In genomic region chr5:123235731-123236130, GRCm38 (mm10) we compare ENCODE assay signal across 9 mouse cellular contexts. TPM values are rescaled to one million over a fixed set of nuclear protein-coding genes. Genes with fewer than 3 reads are reported as not detected.
A peak's percentile ranks its signal among the peaks of the same experiment; 100 is the strongest.
DNase-seq lines count a peak whose midpoint lies in the region; ATAC-seq and TF ChIP-seq lines count a peak whose summit lies in the region.
"Had no signal": no experiment of that assay in that cellular context is flagged by ENCODE, and none has a peak within 500 bp of the region (broad histone marks: within the 10 kb centered on the region; RNA-seq: fewer than 3 reads in every experiment).

No protein-coding gene starts in this region.

- H3K27ac ChIP-seq in forebrain, embryonic 11.5 days (ENCODE audit: low read depth, low read length): no peak overlapping the region
- H3K27ac ChIP-seq in forebrain, embryonic 10.5 days: no peak overlapping the region
- no peak overlapping the region for H3K27ac ChIP-seq in kidney, postnatal 0 days

- H3K4me3 ChIP-seq in forebrain, embryonic 11.5 days (ENCODE audit: low read depth, low read length): no peak overlapping the region
- no peak overlapping the region for H3K4me3 ChIP-seq in forebrain, embryonic 10.5 days
- H3K4me3 ChIP-seq in kidney, postnatal 0 days (replicated peaks; ENCODE audit: low read depth, low read length): no peak overlapping the region

- H3K27me3 ChIP-seq in forebrain, embryonic 11.5 days (ENCODE audit: control insufficient read depth, insufficient read depth, low read length): no peaks in the 10 kb centered on the region
- no peaks in the 10 kb centered on the region for H3K27me3 ChIP-seq in forebrain, embryonic 10.5 days (ENCODE audit: poor library complexity, severe bottlenecking)
- no peaks in the 10 kb centered on the region for H3K27me3 ChIP-seq in kidney, postnatal 0 days (ENCODE audit: insufficient read depth, low read length)

- H3K36me3 ChIP-seq in forebrain, embryonic 11.5 days (ENCODE audit: control insufficient read depth, insufficient read depth, low read length): no peaks in the 10 kb centered on the region; the same call in 1 of the 2 replicates
- peaks cover 72% of the 10 kb centered on the region for H3K36me3 ChIP-seq in forebrain, embryonic 10.5 days (replicated peaks)
- peaks cover 20% of the 10 kb centered on the region for H3K36me3 ChIP-seq in kidney, postnatal 0 days (ENCODE audit: insufficient read depth, low read length)

- H3K4me2 ChIP-seq in forebrain, embryonic 11.5 days (ENCODE audit: low read depth, low read length, severe bottlenecking): no peak overlapping the region
- H3K4me2 ChIP-seq in kidney, postnatal 0 days (ENCODE audit: low read length): no peak overlapping the region

- H3K4me1 ChIP-seq in forebrain, embryonic 11.5 days (replicated peaks; ENCODE audit: control insufficient read depth, insufficient read depth, low read length): no peaks in the 10 kb centered on the region
- peaks cover 6% of the 10 kb centered on the region; the same call in 1 of the 2 replicates for H3K4me1 ChIP-seq in forebrain, embryonic 10.5 days
- no peaks in the 10 kb centered on the region for H3K4me1 ChIP-seq in kidney, postnatal 0 days (replicated peaks; ENCODE audit: insufficient read depth, low read length)

- ATAC-seq in forebrain, embryonic 11.5 days (replicated peaks; ENCODE audit: low FRiP score): no peak
- ATAC-seq in kidney, postnatal 0 days (replicated peaks; ENCODE audit: low FRiP score, low read depth): 0 out of 2 replicates have a peak, but pooled peaks have one; percentile 40

- H3K9ac ChIP-seq in forebrain, embryonic 11.5 days (ENCODE audit: low read length): no peak overlapping the region
- no peak overlapping the region for H3K9ac ChIP-seq in kidney, postnatal 0 days (ENCODE audit: low read depth, low read length)

- DNase-seq in forebrain, embryonic 11.5 days (ENCODE audit: low spot score): peak; percentile 78
- DNase-seq in forebrain, embryonic 10.5 days (ENCODE audit: extremely low spot score, low spot score): no peak
- DNase-seq in 416B (ENCODE audit: low read depth): peak; percentile 56
- peak; percentile 65 for DNase-seq in adrenal gland, postnatal 14 days
- DNase-seq in fibroblast of lung, adult 2 months (ENCODE audit: low read depth): peak; percentile 12
- peak; percentile 59 for DNase-seq in kidney, postnatal 0 days (ENCODE audit: low spot score)
- peak; percentile 53 for DNase-seq in lung, postnatal 4 days
- DNase-seq in thymus, adult 18-20 months: peak; percentile 76 to 83

- 69% methylated on average over 2 of the region's 2 CpGs for WGBS in forebrain, embryonic 11.5 days
- WGBS in forebrain, embryonic 10.5 days: 73% methylated on average over 2 of the region's 2 CpGs
- WGBS in kidney, postnatal 0 days: 33% methylated on average over 2 of the region's 2 CpGs

- peak; percentile 74 for TF ChIP-seq CTCF in kidney, postnatal 0 days (IDR thresholded peaks at IDR 0.05; ENCODE audit: low read depth)

- H3K9me3 ChIP-seq in forebrain, embryonic 11.5 days (ENCODE audit: control insufficient read depth, low read length): no peaks in the 10 kb centered on the region
- no peaks in the 10 kb centered on the region for H3K9me3 ChIP-seq in forebrain, embryonic 10.5 days
- H3K9me3 ChIP-seq in kidney, postnatal 0 days (replicated peaks; ENCODE audit: low read length): no peaks in the 10 kb centered on the region

RNA-seq across cellular contexts. Expression of gene Wdr66, which starts 16.2 kb away (rescaled TPM):
- polyA plus RNA-seq in forebrain, embryonic 11.5 days (2014; fragmentation: Nextera tagmentation; extraction: Ambion mirVana): 1.1 and 1.9 TPM in 2 replicates
- 1.4 and 1.5 TPM in 2 replicates for polyA plus RNA-seq in forebrain, embryonic 10.5 days (2016; fragmentation: Nextera tagmentation; extraction: Ambion mirVana)
- total RNA-seq in adrenal gland, postnatal 14 days (2021): 0.74 and 0.86 TPM in 2 replicates
- 1.6 and 1.8 TPM in 2 replicates for polyA plus RNA-seq in kidney, postnatal 0 days (2015; fragmentation: Nextera tagmentation; extraction: Ambion mirVana)

RNA-seq across cellular contexts. Expression of gene Hpd, which starts 53.2 kb away (rescaled TPM):
- not detected in 2 replicates for polyA plus RNA-seq in forebrain, embryonic 11.5 days (2014; fragmentation: Nextera tagmentation; extraction: Ambion mirVana)
- 0.31 TPM in 1 of 2 replicates, not detected in the other for polyA plus RNA-seq in forebrain, embryonic 10.5 days (2016; fragmentation: Nextera tagmentation; extraction: Ambion mirVana)
- 9.9 and 203 TPM in 2 replicates for total RNA-seq in adrenal gland, postnatal 14 days (2021)
- 0.32 and 0.45 TPM in 2 replicates for polyA plus RNA-seq in kidney, postnatal 0 days (2015; fragmentation: Nextera tagmentation; extraction: Ambion mirVana)
- total RNA-seq: left cerebral cortex, postnatal 36 days had no signal
